Mouse (Mus musculus): ENCODE data around the gene Thnsl2.
A peak's percentile ranks its signal among the peaks of the same experiment; 100 is the strongest.

DNA sequence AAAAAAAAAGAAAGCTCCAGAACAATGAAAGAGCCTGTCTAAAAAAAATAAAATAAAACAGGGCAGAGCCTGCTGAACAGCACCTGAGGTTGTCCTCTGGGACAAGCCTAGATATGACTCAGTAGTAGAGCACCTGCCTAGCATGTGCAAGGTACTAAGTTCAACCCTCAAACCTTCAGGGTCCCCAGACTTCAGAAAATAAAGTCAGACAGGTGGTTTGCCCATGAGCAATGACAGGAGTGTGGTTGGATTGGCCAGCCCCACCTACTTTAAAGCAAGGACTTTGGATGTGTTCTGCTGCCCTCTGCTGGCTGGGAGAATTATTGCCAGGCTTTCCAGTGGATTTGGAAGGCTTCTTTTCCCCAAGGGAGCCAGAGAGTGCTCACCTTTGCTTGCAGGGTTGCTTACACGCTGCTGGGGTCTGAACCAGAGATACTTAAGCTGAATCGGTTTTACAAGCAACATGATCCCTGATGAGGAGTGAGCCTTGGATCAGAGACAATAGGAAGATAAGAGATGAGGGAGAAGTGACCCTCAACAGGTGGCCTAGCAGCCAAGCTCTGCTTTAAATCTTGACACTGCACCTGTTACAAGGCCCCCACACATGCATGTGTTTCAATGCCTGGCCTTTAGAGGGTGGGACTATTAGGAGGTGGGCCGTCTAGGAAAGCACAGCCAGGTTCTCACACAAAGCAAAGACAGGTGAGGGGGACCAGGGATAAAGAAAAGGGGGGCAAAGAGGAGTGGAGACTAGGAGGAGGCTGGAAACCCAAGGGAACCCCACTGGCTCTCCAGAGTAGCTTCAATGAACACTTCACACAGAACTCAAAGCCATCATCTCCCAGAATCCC is 19.0 kb downstream of the Thnsl2 start:
- TF ChIP-seq POLR2A (IDR thresholded peaks at IDR 0.05; ENCODE audit: borderline replicate concordance, extremely low read depth, insufficient read depth, insufficient read length, poor library complexity, severe bottlenecking) (no peak), CTCF (IDR thresholded peaks at IDR 0.05; ENCODE audit: borderline replicate concordance, extremely low read depth, insufficient read depth, insufficient read length) (peak; percentile 86)

All from brain, embryonic 14.5 days (tissue).